Comparison of ENCODE assay signal across 16 mouse cellular contexts in genomic region chr17:12278073-12278472, GRCm38 (mm10).
"Had no signal": no experiment of that assay in that cellular context is flagged by ENCODE, and none has a peak within 500 bp of the region (broad histone marks: within the 10 kb centered on the region; RNA-seq: fewer than 3 reads in every experiment).

No protein-coding gene starts in this region.

- H3K4me3 ChIP-seq: lung, embryonic 15.5 days; megakaryocyte, embryonic 14.5 days; midbrain, embryonic 13.5 days; midbrain, embryonic 15.5 days; neural tube, embryonic 12.5 days; stomach, embryonic 15.5 days had no signal

- H3K4me1 ChIP-seq: lung, embryonic 15.5 days; midbrain, embryonic 15.5 days; neural tube, embryonic 12.5 days; stomach, embryonic 15.5 days had no signal

- H3K27ac ChIP-seq: lung, embryonic 15.5 days; macrophage; midbrain, embryonic 13.5 days; midbrain, embryonic 15.5 days; neural tube, embryonic 12.5 days; stomach, embryonic 15.5 days; stomach, postnatal 0 days had no signal

- H3K4me2 ChIP-seq: lung, embryonic 15.5 days; midbrain, embryonic 11.5 days; midbrain, embryonic 13.5 days; midbrain, embryonic 15.5 days; neural tube, embryonic 12.5 days; stomach, embryonic 15.5 days had no signal

- DNase-seq: lung, adult 2 months; lung, postnatal 14 days; lung, postnatal 36 days; right cerebral cortex, postnatal 14 days; thymus, postnatal 14 days; thymus, postnatal 36 days had no signal

- H3K9me3 ChIP-seq: lung, embryonic 15.5 days; midbrain, embryonic 15.5 days; stomach, embryonic 15.5 days had no signal

- H3K9ac ChIP-seq: lung, embryonic 15.5 days; midbrain, embryonic 13.5 days; midbrain, embryonic 15.5 days; neural tube, embryonic 12.5 days; stomach, embryonic 15.5 days had no signal

- H3K27me3 ChIP-seq: lung, embryonic 15.5 days; megakaryocyte, embryonic 14.5 days; midbrain, embryonic 13.5 days; midbrain, embryonic 15.5 days; neural tube, embryonic 12.5 days; stomach, embryonic 15.5 days had no signal

- ATAC-seq: lung, postnatal 0 days; midbrain, embryonic 13.5 days; midbrain, embryonic 15.5 days had no signal

- H3K36me3 ChIP-seq: midbrain, embryonic 15.5 days had no signal
